Mouse (Mus musculus): ENCODE data around the gene Gpc4.

- TF ChIP-seq CTCF (IDR thresholded peaks at IDR 0.05; ENCODE audit: extremely low read depth, insufficient read length, insufficient replicate concordance, low read depth, low read length) (no peak), POLR2A (IDR thresholded peaks at IDR 0.05; ENCODE audit: low read depth, low read length) (no peak)
Measured at GRCm38 (mm10) chrX:52017660-52018059, 147.4 kb downstream of the Gpc4 start.

Measured in small intestine, adult 2 months (tissue).